Mouse (Mus musculus): ENCODE data around the gene Bves.

- TF ChIP-seq CTCF (conservative IDR thresholded peaks at IDR 0.05; ENCODE audit: insufficient read depth, insufficient read length, low read depth, low read length): no peak
- TF ChIP-seq POLR2A (IDR thresholded peaks at IDR 0.05; ENCODE audit: low read depth, low read length): no peak
These were observed 20.5 kb downstream of the Bves start for GRCm38 (mm10) chr10:45356091-45356490.

Data from kidney, adult 2 months (tissue).